Mouse (Mus musculus) MN1 (cell line): ENCODE data around the gene Gtf2a1l.

Source experiments
- DNase-seq: peaks from one replicate; pipeline ENCODE4 v3.0.0-alpha.2; 2016; ENCODE audit warnings: low spot score

The Gtf2a1l gene

GRCm38 (mm10) chr17:88658510-88658909 is 9.9 kb upstream of the Gtf2a1l start:
- no peak for DNase-seq

DNA sequence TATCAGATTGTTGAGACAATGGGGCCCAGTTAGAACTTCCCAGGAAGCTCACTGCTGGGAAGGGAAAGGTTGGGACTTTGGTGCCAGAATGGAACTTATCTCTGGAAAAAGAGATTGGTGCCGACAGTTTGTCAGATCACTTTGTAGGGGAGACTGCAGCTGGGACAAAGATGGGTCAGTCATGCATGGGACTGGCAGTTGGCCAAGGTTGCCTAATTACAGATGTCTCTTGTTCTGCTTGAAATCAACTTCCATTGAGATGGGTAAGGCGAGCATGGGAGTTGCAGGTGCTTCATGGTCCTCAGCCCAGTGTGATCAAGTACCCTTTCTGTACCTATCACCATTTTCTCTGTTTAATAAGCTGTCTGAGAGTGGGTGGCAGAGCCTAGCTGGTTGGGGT is 2.4 kb upstream of the Gtf2a1l start:
- DNase-seq: no peak

DNA sequence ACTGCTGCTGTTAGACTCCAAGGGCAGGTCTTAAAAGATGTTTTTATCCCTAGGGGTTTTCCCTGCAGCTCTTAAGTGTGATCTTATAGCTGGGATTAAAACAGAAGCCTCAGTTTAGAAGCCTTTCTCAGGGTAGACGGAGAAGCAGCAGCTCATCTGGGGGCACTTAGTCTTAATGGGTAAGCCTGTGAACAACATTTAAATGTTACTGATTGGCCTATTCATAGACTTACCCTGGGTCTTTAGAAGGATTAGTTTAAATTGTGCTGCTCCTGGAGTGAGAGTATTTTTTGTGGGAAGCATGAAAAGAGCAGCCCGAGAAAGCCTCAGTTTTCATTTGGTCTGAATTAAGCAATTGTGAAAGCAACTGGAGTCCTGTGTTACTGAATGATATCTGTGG is 1.5 kb downstream of the Gtf2a1l start:
- no peak for DNase-seq

DNA sequence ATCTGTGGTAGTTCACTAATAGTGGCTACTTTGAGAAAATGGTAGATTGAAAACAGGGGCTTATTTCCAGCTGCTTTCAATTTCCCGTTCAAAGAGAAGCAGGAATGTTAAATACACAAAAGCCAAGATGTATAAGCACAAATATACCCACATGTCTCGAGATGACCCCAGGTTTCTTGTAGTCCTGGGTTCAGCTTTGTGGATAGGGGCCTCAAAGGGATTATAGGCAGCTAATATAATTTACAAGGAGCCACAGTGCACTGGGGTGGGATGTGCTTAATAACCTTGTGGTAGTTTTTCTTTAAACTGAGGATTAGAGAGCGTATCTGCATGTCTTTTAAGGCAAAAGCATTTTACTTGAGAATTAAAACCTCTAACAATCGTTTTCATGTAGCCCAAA is 2.3 kb downstream of the Gtf2a1l start:
- DNase-seq: no peak

- DNase-seq: no peak
Measured at GRCm38 (mm10) chr17:88675310-88676309, 7.2 kb downstream of the Gtf2a1l start.

GRCm38 (mm10) chr17:88688226-88688625 is 19.8 kb downstream of the Gtf2a1l start:
- DNase-seq: no peak

DNA sequence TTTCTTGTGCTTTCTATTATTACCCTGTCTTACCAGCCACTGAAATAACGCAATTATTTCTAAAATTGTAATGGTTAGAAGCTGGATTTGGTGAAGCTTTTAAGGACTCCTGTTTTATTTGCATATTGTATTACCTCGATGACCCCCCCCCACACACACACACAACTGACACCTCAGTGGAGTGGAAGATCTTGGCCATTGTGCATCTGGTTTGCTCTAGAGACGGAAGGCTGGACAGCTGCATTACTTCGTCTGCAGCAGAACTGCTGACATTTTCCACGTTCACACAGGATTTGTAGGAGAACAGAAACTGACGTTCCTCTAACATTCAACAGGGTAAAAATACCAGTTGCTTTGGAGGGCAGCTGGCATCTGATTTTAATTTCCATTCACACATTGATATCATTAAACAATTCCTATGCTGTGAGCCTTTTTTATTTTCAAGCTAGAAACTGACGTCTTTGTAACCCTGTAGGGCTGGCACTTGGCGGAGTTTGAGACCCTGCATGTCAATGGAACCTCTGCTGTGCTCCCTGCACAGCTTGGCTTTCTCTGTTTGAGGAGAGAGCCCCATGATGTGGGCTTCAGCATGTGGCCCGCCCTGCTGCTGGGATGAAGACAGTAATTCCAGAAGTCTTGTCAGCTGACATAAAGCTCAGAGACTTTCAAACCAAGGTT is 28.3 kb downstream of the Gtf2a1l start:
- DNase-seq: no peak

- no peak for DNase-seq
Measured at GRCm38 (mm10) chr17:88700901-88701300, 32.4 kb downstream of the Gtf2a1l start.

DNA sequence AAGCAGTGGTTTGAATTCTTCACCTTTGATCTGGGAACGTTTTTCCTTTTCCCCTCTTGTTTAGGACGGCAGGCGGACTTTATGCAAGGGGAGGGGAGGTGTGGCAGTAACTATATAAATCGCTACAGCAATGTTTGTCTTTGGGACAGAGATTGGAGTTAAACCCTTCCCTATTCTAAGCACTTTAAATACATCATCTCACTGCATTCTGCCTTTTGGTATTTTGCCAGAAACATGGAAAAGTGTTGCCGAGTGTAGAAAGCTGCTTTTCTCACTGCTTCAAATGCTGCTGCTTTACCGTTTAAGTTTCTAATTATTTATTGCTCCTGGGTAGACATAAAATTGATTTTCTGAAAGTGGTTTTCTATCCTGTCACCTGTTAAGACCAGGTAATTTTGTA is 33.9 kb downstream of the Gtf2a1l start:
- no peak for DNase-seq

- DNase-seq: no peak
Measured at GRCm38 (mm10) chr17:88703112-88703511, 34.7 kb downstream of the Gtf2a1l start.

DNA sequence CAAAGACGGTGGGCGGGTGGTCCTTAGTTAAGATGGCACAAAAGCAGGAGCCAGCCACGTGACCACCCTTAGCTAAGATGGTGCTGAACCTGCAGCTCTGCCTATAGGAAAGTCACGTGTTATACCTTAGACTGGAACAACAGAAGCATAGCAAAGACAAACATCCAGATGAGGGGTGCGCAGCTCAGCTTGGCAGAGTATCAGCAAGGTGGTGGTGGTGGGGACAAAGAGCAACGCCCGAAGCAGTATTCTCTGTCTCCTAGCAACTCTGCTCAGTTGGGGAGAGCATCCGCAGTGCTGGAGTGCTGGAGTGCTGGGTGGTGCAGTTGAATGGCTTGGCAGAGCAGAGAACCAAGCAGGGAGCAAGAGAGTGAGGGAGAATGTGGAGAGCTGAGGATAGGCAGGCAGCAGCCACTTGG is 37.8 kb downstream of the Gtf2a1l start:
- no peak for DNase-seq

DNA sequence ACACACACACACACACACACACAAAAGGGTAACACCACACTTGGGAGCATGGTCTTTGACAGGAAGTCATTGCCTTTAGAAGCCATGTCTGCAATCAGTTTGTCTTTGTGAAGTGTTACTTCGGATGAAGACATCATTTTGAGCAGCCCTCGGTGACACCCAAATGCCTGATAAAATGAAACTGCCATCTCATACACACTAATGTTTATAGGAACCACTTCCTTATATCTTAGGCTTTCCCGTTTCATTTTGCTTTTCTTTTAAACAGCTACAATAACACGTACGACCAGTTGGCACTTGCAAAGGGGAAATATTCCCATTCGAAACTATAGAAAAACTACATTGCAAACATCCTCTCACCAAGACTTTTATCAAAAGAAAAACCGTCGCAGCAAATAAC is 81.2 kb downstream of the Gtf2a1l start:
- DNase-seq: no peak

- DNase-seq: no peak
Measured at GRCm38 (mm10) chr17:88752827-88753471, 84.5 kb downstream of the Gtf2a1l start.

DNA sequence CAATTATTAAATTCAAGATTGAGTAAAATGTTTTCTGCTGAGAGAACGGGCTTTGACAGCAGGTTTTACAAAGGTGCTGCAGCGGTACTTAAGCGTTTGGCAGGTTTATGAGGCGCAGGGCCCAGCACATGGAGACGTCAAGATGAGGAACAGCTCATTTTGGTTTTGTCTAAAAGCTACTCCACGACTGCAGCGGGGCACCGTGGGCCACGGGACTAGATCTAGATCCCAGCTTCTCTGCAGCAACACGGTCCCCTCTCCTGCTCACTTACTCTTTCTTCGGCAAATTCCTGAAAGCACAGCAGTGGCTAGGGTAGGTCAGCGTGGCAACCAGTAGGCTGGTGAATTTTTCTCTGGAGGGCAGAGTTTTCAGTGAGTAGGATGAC is 85.0 kb downstream of the Gtf2a1l start:
- no peak for DNase-seq

GRCm38 (mm10) chr17:88755776-88756175 is 87.3 kb downstream of the Gtf2a1l start:
- no peak for DNase-seq

DNA sequence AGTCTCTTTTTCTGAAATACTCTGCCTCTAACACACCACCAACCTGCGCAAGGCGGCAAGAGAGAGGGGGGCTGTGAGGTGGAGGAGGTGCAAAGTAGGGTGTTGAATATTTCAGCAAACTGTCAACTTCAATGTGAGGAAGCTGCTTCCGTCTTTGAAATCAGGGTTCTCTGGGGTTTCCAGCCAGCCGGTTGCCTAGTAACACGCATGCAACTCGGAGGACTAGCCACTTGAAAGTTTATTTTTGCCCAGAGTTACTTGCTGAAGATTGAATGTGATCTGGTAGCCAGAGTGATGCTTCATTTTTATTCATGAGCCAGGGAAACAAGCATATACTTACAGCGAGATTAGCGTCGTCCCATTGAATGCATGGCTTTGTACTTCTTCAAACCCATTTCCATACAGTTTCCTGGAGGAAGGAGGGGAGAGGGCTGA is 89.6 kb downstream of the Gtf2a1l start:
- DNase-seq: no peak

DNA sequence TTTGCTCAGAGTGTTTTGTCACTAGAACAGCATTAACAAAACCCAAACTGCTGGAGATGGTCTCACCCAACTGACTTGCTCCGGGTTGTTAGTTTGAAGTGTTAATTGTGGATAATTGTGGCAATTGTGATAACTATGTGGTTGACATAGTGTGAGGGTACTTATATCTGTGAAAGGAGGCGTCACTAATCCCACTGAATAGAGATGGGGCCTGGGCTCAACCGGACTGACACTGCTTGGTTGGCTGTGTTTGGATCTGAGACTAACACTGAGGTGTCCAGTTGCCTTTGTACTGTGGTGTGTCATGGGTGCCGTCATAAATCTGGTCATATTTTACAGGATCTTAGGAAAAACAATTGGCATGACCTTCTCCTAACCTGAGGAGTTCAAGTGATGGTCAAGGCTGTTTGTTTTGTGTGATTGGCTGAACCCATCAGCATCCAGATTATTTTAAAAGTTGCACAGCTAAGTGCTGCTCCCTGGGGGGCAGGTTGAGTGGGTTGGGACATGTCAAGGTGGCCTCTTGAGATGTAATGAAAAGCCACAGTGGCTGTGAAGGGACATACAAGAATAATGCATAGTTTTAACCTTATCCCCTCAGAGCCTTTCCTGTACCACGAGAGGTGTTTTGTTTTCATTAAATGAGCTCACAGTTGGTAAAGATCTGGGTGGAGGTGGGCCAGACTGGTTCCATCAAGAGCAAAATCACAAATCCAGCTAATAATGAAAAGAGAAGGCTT is 95.1 kb downstream of the Gtf2a1l start:
- no peak for DNase-seq

DNA sequence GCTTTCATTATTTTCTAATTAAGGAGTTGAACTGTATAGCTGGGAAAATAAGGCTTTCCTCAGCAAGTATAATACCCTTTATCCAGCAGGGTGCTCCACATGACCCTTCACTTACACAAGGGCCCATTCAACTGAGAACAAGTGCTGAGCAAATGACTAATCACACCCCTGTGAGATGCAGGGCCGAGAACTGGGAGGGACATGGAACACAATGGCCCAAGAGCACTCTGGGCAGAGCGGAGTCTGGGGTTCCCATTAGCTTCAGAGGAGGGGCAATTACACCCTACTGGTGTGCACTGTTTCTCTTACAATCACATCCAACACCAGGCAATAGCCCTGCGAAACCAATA is 95.7 kb downstream of the Gtf2a1l start:
- no peak for DNase-seq
